Mouse (Mus musculus) duodenum, adult 2 months (tissue): ENCODE measurements around the gene Csnk1g1. TPM values are rescaled to one million over a fixed set of nuclear protein-coding genes. Genes with fewer than 3 reads are reported as not detected.

Experiments used
- polyA plus RNA-seq: library from polyadenylated mRNA; depleted of rRNA; stranded (reverse); fragments of >200 nt; gene quantifications from 2 replicates; pipeline ENCODE4 v1.2.3, GENCODE M21; 2012; ENCODE audit warnings: low replicate concordance; rRNA removed

The Csnk1g1 gene
- 1.7 and 2.7 TPM in 2 replicates for polyA plus RNA-seq

DNA sequence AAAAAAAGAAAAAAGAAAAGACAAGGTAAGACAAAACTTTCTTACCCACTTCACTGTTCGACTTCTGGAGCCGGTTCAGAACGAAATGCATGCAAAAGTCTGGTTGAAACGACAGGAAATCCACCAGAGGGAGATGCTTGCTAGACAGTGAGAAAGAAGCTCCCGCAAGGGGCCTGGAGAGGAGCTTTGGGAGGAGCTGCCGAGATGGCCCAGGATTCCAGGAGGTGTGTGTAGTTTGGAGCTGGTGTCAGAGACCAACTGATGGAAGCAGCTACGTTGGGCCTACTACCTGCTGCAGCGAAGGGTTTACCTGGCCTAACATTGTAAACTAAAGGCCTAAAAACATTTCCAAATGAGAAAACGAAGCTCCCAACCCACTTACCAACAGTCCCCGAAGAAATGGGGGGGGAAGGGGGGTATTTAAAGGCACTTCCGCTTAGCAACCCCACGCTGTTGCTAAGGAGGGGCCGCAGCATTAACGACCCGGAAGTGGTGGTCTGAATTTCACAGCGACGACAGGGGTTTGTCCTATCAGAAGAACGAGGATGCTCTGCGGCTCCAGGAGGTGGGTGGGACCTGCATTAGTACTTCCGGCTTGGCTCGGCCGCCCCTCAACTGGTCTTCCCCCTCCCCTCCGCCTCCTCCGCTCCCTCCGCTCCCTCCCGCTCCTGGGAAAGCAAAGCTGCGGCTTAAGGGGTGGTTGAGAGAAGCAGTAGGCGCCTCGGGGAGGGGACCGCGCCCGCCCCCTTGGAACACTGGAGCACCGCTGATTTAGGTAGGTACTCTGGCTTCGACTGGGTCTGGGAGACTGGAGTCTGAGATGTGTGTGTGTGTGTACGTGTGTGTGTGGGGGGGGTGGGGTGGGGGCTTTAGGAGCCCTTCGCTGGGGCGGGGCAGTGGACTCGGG, at the start of gene Csnk1g1, which contains the start of gene Trip4:
Gene Csnk1g1 (plus strand): TSS at position 531 of the 907 bp plus-strand sequence.
Gene Trip4 (minus strand): TSS at position 401 of the 907 bp plus-strand sequence.

GRCm38 (mm10) chr9:65890143-65890628, 18.5 kb upstream of the Csnk1g1 start, which contains the start of gene Pclaf:
Gene Pclaf (plus strand): TSS chr9:65890237.

DNA sequence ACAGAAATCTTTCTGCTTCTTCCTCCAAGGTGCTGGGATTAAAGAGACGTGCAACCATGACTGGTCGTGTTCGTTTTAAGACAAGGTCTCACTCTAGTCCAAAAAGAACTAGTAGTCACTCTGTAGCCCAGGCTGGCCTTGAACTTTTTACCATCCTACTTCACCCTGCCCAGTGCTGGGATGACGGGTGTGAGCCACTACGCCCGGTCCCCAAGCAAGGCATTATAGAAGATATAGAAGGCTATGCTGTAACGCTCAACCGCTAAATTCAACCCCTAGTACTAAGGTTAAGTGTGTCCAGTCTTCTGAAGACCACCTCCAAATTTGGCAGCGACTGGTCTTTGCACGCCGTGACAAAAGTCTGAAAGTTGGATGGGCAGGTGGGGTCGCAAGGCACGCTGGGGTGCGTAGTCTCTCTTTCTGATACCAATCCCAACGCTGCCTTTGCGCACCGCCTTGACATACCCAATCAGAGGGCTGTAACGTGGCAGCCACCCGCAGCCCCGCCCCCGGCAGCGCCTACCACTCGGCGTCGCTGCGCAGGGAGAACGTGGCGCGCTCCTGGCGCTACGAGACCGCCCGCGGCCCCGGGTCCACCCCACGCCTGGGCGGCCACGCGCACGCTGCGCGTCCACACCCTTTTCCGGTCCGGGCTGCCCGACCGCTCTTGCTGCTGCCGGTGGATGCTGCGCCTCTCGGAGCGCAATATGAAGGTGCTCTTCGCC, 151.0 kb downstream of the Csnk1g1 start, which contains the start of gene Ppib:
Gene Ppib (plus strand): TSS at position 640 of the 725 bp plus-strand sequence.

DNA sequence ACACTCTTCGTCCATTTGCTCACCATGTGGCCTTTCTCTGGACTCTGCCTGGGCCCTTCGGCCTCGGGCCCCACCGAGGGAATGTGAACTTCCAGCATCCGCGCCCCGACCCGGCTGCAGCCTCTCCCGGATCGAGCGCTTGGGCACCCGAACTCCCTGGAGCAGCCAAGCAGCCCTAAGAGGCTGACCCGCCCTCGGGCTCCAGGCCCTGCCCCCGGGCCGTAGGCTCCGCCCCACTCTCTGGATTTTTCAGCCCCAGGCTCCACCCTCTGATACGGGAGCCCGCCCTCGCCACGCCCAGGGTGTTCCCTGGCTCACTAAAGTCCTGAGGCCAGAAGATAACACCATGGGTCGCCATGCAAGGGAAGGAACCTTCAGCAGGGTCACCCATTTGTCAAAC, 160.9 kb downstream of the Csnk1g1 start, which contains the start of gene Snx22:
Gene Snx22 (minus strand): TSS at position 137 of the 400 bp plus-strand sequence.

Other genes starting within 250 kb of the Csnk1g1 start
- 50.3 and 55.4 TPM in 2 replicates for gene Oaz2, start 240.9 kb upstream of the Csnk1g1 start, polyA plus RNA-seq
- 3.4 and 5.9 TPM in 2 replicates for gene Zfp609, start 81.4 kb upstream of the Csnk1g1 start, polyA plus RNA-seq
- gene Pclaf, start 18.7 kb upstream of the Csnk1g1 start, polyA plus RNA-seq: 0.91 and 0.92 TPM in 2 replicates
- gene Trip4, start 130 bp upstream of the Csnk1g1 start, polyA plus RNA-seq: 2.2 and 3.1 TPM in 2 replicates
- gene Ppib, start 151.3 kb downstream of the Csnk1g1 start, polyA plus RNA-seq: 109 and 110 TPM in 2 replicates
- 0.21 and 0.82 TPM in 2 replicates for gene Snx22, start 160.8 kb downstream of the Csnk1g1 start, polyA plus RNA-seq
- gene Snx1, start 217.7 kb downstream of the Csnk1g1 start, polyA plus RNA-seq: 29.3 and 47.8 TPM in 2 replicates
- gene Ciao2a, start 217.7 kb downstream of the Csnk1g1 start, polyA plus RNA-seq: 6.4 and 6.6 TPM in 2 replicates
- gene Dapk2, start 249.3 kb downstream of the Csnk1g1 start, polyA plus RNA-seq: 5.4 and 11.6 TPM in 2 replicates